Comparison of ENCODE assay signal across 22 mouse cellular contexts in genomic region chr1:92359473-92359872, GRCm38 (mm10).
"Had no signal": no experiment of that assay in that cellular context is flagged by ENCODE, and none has a peak within 500 bp of the region (broad histone marks: within the 10 kb centered on the region; RNA-seq: fewer than 3 reads in every experiment).

No protein-coding gene starts in this region.

- H3K9ac ChIP-seq: intestine, embryonic 15.5 days; limb, embryonic 12.5 days; limb, embryonic 15.5 days; lung, embryonic 14.5 days; midbrain, embryonic 12.5 days; midbrain, embryonic 15.5 days; neural tube, embryonic 12.5 days; neural tube, embryonic 15.5 days had no signal

- H3K4me2 ChIP-seq: intestine, embryonic 15.5 days; limb, embryonic 12.5 days; limb, embryonic 15.5 days; lung, embryonic 14.5 days; midbrain, embryonic 12.5 days; midbrain, embryonic 15.5 days; neural tube, embryonic 12.5 days; neural tube, embryonic 15.5 days had no signal

- ATAC-seq: intestine, embryonic 15.5 days; lung, postnatal 0 days; midbrain, embryonic 15.5 days had no signal

- H3K4me1 ChIP-seq: intestine, embryonic 15.5 days; limb, embryonic 12.5 days; limb, embryonic 15.5 days; neural tube, embryonic 12.5 days had no signal

- H3K27me3 ChIP-seq: intestine, embryonic 15.5 days; limb, embryonic 12.5 days; limb, embryonic 15.5 days; midbrain, embryonic 12.5 days; midbrain, embryonic 15.5 days; neural tube, embryonic 12.5 days; neural tube, embryonic 15.5 days had no signal

- H3K9me3 ChIP-seq: intestine, embryonic 15.5 days; limb, embryonic 12.5 days; limb, embryonic 15.5 days; midbrain, embryonic 12.5 days; midbrain, embryonic 15.5 days; neural tube, embryonic 12.5 days; neural tube, embryonic 15.5 days had no signal

- H3K4me3 ChIP-seq: intestine, embryonic 15.5 days; limb, embryonic 12.5 days; limb, embryonic 15.5 days; midbrain, embryonic 12.5 days; midbrain, embryonic 15.5 days; neural tube, embryonic 12.5 days; neural tube, embryonic 15.5 days had no signal

- H3K27ac ChIP-seq: intestine, embryonic 15.5 days; limb, embryonic 12.5 days; limb, embryonic 15.5 days; midbrain, embryonic 12.5 days; midbrain, embryonic 15.5 days; neural tube, embryonic 12.5 days; neural tube, embryonic 15.5 days; stomach, postnatal 0 days had no signal

- H3K36me3 ChIP-seq: intestine, embryonic 15.5 days; limb, embryonic 12.5 days; limb, embryonic 15.5 days; midbrain, embryonic 12.5 days; midbrain, embryonic 15.5 days; neural tube, embryonic 12.5 days; neural tube, embryonic 15.5 days had no signal

- DNase-seq: kidney, adult 11 months; kidney, adult 8-10 months; kidney, postnatal 14 days; kidney, postnatal 4 days; left cerebral cortex, postnatal 4 days; lung, embryonic 14.5 days; lung, postnatal 36 days; right cerebral cortex, adult 18-20 months; right cerebral cortex, postnatal 14 days; right cerebral cortex, postnatal 4 days; thymus, adult 2 months; thymus, postnatal 14 days; thymus, postnatal 4 days had no signal
